Mouse (Mus musculus) stomach, embryonic 14.5 days (tissue): ENCODE results near the gene Dlgap1. TPM values are rescaled to one million over a fixed set of nuclear protein-coding genes. Genes with fewer than 3 reads are reported as not detected.

Experiments used
- ATAC-seq: fragments of 200-750 bp; cut with Nextera tagmentation; 2 replicates; pipeline ENCODE4 v1.8.0; 2017; ENCODE audit warnings: low read depth, moderate TSS enrichment; ENCODE audit not compliant: insufficient number of reproducible peaks, insufficient read depth, low FRiP score
- H3K27ac ChIP-seq: fragments of 300-500 bp; sonication (generic); 2 replicates; pipeline ENCODE4 v1.5.1; 2014; ENCODE audit warnings: mild to moderate bottlenecking, low read length, moderate library complexity, mixed read lengths
- H3K27me3 ChIP-seq: fragments of 300-500 bp; sonication (generic); 2 replicates; pipeline ENCODE4 v1.6.1; 2014; ENCODE audit warnings: low read length, control low read depth, mixed read lengths; ENCODE audit not compliant: control insufficient read depth, insufficient read depth
- H3K36me3 ChIP-seq: fragments of 300-500 bp; sonication (generic); 2 replicates; pipeline ENCODE4 v1.6.1; 2014; ENCODE audit warnings: mild to moderate bottlenecking, control low read depth, low read length, moderate library complexity, mixed read lengths; ENCODE audit not compliant: control insufficient read depth, insufficient read depth
- H3K4me1 ChIP-seq: fragments of 300-500 bp; sonication (generic); 2 replicates; pipeline ENCODE4 v1.6.1; 2014; ENCODE audit warnings: low read length, control low read depth, mixed read lengths; ENCODE audit not compliant: control insufficient read depth, insufficient read depth
- H3K4me2 ChIP-seq: fragments of 300-500 bp; sonication (generic); replicated peaks from 2 replicates; pipeline ENCODE4 v1.6.1; 2014; ENCODE audit warnings: low read depth, low read length, control low read depth
- H3K4me3 ChIP-seq: fragments of 300-500 bp; sonication (generic); 2 replicates; pipeline ENCODE4 v1.5.1; 2014; ENCODE audit warnings: low read depth, low read length, control low read depth
- H3K9ac ChIP-seq: fragments of 300-500 bp; sonication (generic); replicated peaks from 2 replicates; pipeline ENCODE4 v1.6.1; 2014; ENCODE audit warnings: low read depth, mild to moderate bottlenecking, control low read depth, low read length, moderate library complexity, mixed read lengths
- H3K9me3 ChIP-seq: fragments of 300-500 bp; sonication (generic); 2 replicates; pipeline ENCODE4 v1.6.1; 2016; ENCODE audit warnings: low read depth, low read length, control low read depth; ENCODE audit not compliant: control insufficient read depth
- WGBS: fragments of 180-500 bp; shearing (Covaris S2); extraction: QIAGEN DNeasy Blood & Tissue Kit; methylation state at CpG from one replicate; pipeline ENCODE4 v1.1.7; 2014; 5-methylcytosine and 5-hydroxymethylcytosine counted together
- polyA plus RNA-seq: library from polyadenylated mRNA; unstranded; fragments of >200 nt; fragmentation: Nextera tagmentation; extraction: Ambion mirVana; gene quantifications from 2 replicates; pipeline ENCODE4 v1.2.1, GENCODE M21; 2014

The Dlgap1 gene
- polyA plus RNA-seq, 1 experiment from 2014 or later: 3.8 TPM

- WGBS: 22% methylated on average over 3 of the region's 3 CpGs
- no peak overlapping the region for H3K4me2 ChIP-seq
Measured at GRCm38 (mm10) chr17:70397220-70397619, 428.3 kb downstream of the Dlgap1 start.

DNA sequence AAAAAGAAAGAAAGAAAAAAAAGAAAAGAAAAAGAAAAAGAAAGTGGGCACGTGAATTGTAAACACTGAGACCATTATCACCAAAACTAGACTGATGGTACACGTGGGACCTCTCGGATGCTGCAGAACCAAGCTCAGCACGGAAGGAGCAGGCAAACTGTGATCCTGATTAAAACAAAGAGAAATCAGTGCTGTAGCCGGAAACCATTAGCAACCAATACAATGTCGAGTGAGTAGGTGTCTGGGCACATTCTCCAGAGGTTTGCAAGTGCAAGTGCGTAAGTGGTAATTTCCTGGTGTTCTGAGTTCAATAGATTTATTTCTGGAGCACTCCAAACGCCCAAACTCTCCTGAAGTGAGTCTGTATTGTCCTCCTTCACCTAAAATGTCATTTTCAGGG lies 428.8 kb downstream of the Dlgap1 start:
- no peak for ATAC-seq
- Histone ChIP-seq H3K4me1 (no peaks in the 10 kb centered on the region), H3K9ac (no peak overlapping the region), H3K4me3 (no peak overlapping the region), H3K9me3 (no peaks in the 10 kb centered on the region), H3K27ac (no peak overlapping the region), H3K27me3 (no peaks in the 10 kb centered on the region), H3K36me3 (no peaks in the 10 kb centered on the region), H3K4me2 (no peak overlapping the region)
- 55% methylated on average over 8 of the region's 8 CpGs for WGBS

More at GRCm38 (mm10) chr17:70397220-70397619, 428.3 kb downstream of the Dlgap1 start:
- H3K27me3 ChIP-seq: no peaks in the 10 kb centered on the region
- no peak overlapping the region for H3K27ac ChIP-seq
- no peak overlapping the region for H3K9ac ChIP-seq
- no peaks in the 10 kb centered on the region for H3K36me3 ChIP-seq
- H3K4me3 ChIP-seq: no peak overlapping the region
- H3K4me1 ChIP-seq: no peaks in the 10 kb centered on the region
- no peaks in the 10 kb centered on the region for H3K9me3 ChIP-seq
- no peak for ATAC-seq

- no peak overlapping the region for H3K27ac ChIP-seq
- ATAC-seq: no peak
- H3K36me3 ChIP-seq: no peaks in the 10 kb centered on the region
- H3K9ac ChIP-seq: no peak overlapping the region
- H3K4me3 ChIP-seq: no peak overlapping the region
- no peaks in the 10 kb centered on the region for H3K9me3 ChIP-seq
- no peak overlapping the region for H3K4me2 ChIP-seq
- H3K27me3 ChIP-seq: no peaks in the 10 kb centered on the region
- 31% methylated on average over 2 of the region's 2 CpGs for WGBS
- no peaks in the 10 kb centered on the region for H3K4me1 ChIP-seq
Measured at GRCm38 (mm10) chr17:70401909-70402308, 433.0 kb downstream of the Dlgap1 start.

DNA sequence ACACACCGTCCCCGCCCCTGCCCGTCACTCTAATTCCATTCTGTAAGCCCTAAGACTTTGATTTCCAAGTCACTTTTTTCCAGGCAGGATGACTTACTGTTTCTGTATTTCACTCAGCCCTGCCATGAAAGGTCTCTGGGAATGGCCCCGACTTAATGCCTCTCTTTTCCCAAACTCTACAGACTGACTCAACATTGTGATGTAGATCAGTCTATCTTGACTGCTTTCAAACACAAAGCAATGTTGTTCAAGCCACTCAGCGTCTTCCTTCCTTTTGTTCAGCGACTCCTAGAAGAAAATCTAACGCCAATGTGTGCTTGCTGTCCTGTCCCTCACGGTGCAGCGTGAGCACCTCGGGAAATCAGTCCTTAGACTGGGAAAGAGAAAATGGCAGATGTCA lies 434.9 kb downstream of the Dlgap1 start:
- H3K27ac ChIP-seq: no peak overlapping the region
- H3K4me1 ChIP-seq: no peaks in the 10 kb centered on the region
- no peak overlapping the region for H3K4me3 ChIP-seq
- no peak overlapping the region for H3K9ac ChIP-seq
- H3K27me3 ChIP-seq: no peaks in the 10 kb centered on the region
- H3K4me2 ChIP-seq: no peak overlapping the region
- no peak for ATAC-seq
- no peaks in the 10 kb centered on the region for H3K36me3 ChIP-seq
- no peaks in the 10 kb centered on the region for H3K9me3 ChIP-seq
- WGBS: 48% methylated on average over 10 of the region's 10 CpGs

DNA sequence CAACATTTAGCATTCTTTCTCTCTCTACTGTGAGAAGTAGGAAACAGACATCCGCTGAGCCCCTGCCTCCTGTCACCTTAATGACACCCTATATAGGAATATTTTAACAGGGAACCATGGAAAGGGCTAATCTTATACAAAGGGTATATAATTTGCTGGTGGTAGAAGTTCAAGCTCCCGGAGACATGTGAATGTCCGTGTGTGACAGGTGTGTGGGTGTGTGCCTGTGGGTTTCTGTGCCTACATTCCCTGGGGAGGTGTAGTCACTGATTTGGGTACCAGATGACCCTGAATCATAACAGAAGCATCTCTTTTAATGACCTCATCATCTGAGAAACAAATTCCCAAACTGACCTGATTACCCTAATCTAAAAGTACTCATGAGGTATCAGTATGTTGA lies 445.3 kb downstream of the Dlgap1 start:
- no peaks in the 10 kb centered on the region for H3K4me1 ChIP-seq
- no peak for ATAC-seq
- no peaks in the 10 kb centered on the region for H3K27me3 ChIP-seq
- no peak overlapping the region for H3K4me3 ChIP-seq
- H3K9me3 ChIP-seq: no peaks in the 10 kb centered on the region
- no peak overlapping the region for H3K9ac ChIP-seq
- WGBS: 90% methylated on average over 3 of the region's 3 CpGs
- H3K27ac ChIP-seq: no peak overlapping the region
- H3K4me2 ChIP-seq: no peak overlapping the region
- H3K36me3 ChIP-seq: no peaks in the 10 kb centered on the region

GRCm38 (mm10) chr17:70427866-70428265 lies 459.0 kb downstream of the Dlgap1 start:
- no peak overlapping the region for H3K4me3 ChIP-seq

DNA sequence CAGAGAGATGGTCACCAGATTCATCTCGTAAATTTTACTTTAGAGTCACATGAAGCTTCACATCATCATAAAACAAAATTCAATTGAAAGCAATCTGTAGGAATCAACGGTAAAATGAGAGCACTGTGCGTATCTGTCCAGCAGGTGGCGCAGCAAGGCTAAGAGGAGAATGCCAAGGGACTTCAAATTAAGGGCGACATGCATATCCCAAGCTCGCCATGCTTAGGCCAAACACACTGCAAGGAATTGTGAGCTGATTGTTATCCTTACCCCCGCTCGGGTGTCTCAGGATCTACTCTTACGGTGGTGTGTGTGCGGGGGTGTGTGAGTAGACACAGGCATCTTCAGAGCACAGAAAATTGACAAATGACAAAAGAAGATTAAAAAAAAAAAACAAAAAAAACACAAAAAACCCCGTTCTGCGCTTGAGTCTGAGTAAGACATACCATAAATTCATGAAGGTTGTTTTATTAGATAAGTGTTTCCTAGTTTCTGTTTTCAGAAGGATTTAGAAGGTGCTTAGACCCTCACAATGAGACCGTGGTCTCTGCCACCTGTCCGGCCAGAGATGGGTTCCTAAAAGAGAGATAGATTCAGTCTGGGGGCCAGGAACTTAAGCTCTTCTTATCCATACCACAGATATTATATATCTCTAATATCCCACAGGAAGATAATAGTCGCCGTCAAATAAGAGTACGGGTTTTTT lies 461.0 kb downstream of the Dlgap1 start:
- Histone ChIP-seq H3K9me3 (no peaks in the 10 kb centered on the region), H3K9ac (no peak overlapping the region), H3K27me3 (no peaks in the 10 kb centered on the region), H3K4me3 (no peak overlapping the region), H3K4me1 (no peaks in the 10 kb centered on the region), H3K4me2 (0 out of 2 replicates have a peak overlapping the region, but pooled peaks have one; percentile 20), H3K27ac (no peak overlapping the region), H3K36me3 (no peaks in the 10 kb centered on the region)
- WGBS: 13% methylated on average over 17 of the region's 17 CpGs
- ATAC-seq: no peak

More at GRCm38 (mm10) chr17:70427866-70428265, 459.0 kb downstream of the Dlgap1 start:
- H3K9me3 ChIP-seq: no peaks in the 10 kb centered on the region
- H3K9ac ChIP-seq: no peak overlapping the region
- H3K27me3 ChIP-seq: no peaks in the 10 kb centered on the region
- no peak overlapping the region for H3K4me2 ChIP-seq
- no peaks in the 10 kb centered on the region for H3K36me3 ChIP-seq
- WGBS: 81% methylated on average over 9 of the region's 9 CpGs
- no peak for ATAC-seq
- no peak overlapping the region for H3K27ac ChIP-seq
- no peaks in the 10 kb centered on the region for H3K4me1 ChIP-seq

- Histone ChIP-seq H3K36me3 (no peaks in the 10 kb centered on the region), H3K4me3 (no peak overlapping the region), H3K9ac (no peak overlapping the region), H3K27me3 (no peaks in the 10 kb centered on the region), H3K4me2 (no peak overlapping the region), H3K9me3 (no peaks in the 10 kb centered on the region), H3K27ac (no peak overlapping the region), H3K4me1 (no peaks in the 10 kb centered on the region)
- ATAC-seq: no peak
- 21% methylated on average over 5 of the region's 5 CpGs for whole genome bisulfite sequencing
Measured at GRCm38 (mm10) chr17:70430452-70430787, 461.5 kb downstream of the Dlgap1 start.

- Histone ChIP-seq H3K9ac (no peak overlapping the region), H3K36me3 (no peaks in the 10 kb centered on the region), H3K27ac (no peak overlapping the region), H3K4me2 (no peak overlapping the region), H3K27me3 (no peaks in the 10 kb centered on the region), H3K9me3 (no peaks in the 10 kb centered on the region), H3K4me3 (no peak overlapping the region), H3K4me1 (no peaks in the 10 kb centered on the region)
- no peak for ATAC-seq
- WGBS: 71% methylated on average over 5 of the region's 5 CpGs
Measured at GRCm38 (mm10) chr17:70432834-70433233, 464.0 kb downstream of the Dlgap1 start.
